Mouse (Mus musculus) spleen, adult 10 weeks (tissue): Measurements from ENCODE around the gene Ddrgk1. TPM values are rescaled to one million over a fixed set of nuclear protein-coding genes. Genes with fewer than 3 reads are reported as not detected.

Experiments
- polyA plus RNA-seq: library from polyadenylated mRNA; stranded (reverse); fragments of 350-450 nt; fragmentation: Illumina TruSeq; extraction: RNeasy Lipid Tissue Mini Kit (QIAGEN cat#74804); gene quantifications from one replicate; pipeline ENCODE4 v1.2.3, GENCODE M21; 2015; ENCODE audit warnings: low replicate concordance; ENCODE audit not compliant: insufficient read depth

The Ddrgk1 gene
- 52.3 TPM for polyA plus RNA-seq

GRCm38 (mm10) chr2:130664102-130664701, at the start of gene Ddrgk1:
Gene Ddrgk1 (minus strand): TSS chr2:130664659.

GRCm38 (mm10) chr2:130697153-130697810, 32.8 kb upstream of the Ddrgk1 start, which contains the start of gene Slc4a11:
Gene Slc4a11 (minus strand): TSS chr2:130697519.

GRCm38 (mm10) chr2:130667559-130667958, 3.1 kb upstream of the Ddrgk1 start, which contains the start of gene Itpa:
Gene Itpa (plus strand): TSS chr2:130667610.

GRCm38 (mm10) chr2:130642684-130643369, 21.6 kb downstream of the Ddrgk1 start, which contains the start of gene Lzts3:
Gene Lzts3 (minus strand): TSS chr2:130642803.

GRCm38 (mm10) chr2:130629839-130630203, 34.6 kb downstream of the Ddrgk1 start, which contains the start of the genes Fastkd5 and Ubox5:
Gene Fastkd5 (minus strand): TSS chr2:130630027.
Gene Ubox5 (minus strand): TSS chr2:130630038.

Other genes with a start within 250 kb of the Ddrgk1 start
- gene Vps16, start 240.3 kb downstream of the Ddrgk1 start, polyA plus RNA-seq = 139 TPM
- 14.9 TPM for gene Pced1a, start 240.0 kb downstream of the Ddrgk1 start, polyA plus RNA-seq
- gene Ptpra, start 214.4 kb downstream of the Ddrgk1 start, polyA plus RNA-seq = 83.7 TPM
- 21.7 TPM for gene Mrps26, start 100.9 kb downstream of the Ddrgk1 start, polyA plus RNA-seq
- gene Oxt, start 88.5 kb downstream of the Ddrgk1 start, polyA plus RNA-seq = not detected
- not detected for gene Avp, start 82.1 kb downstream of the Ddrgk1 start, polyA plus RNA-seq
- 12.5 TPM for gene Fastkd5, start 34.6 kb downstream of the Ddrgk1 start, polyA plus RNA-seq
- gene Ubox5, start 34.6 kb downstream of the Ddrgk1 start, polyA plus RNA-seq = 4.7 TPM
- 1.2 TPM for gene Lzts3, start 21.9 kb downstream of the Ddrgk1 start, polyA plus RNA-seq
- 31.9 TPM for gene Itpa, start 3.0 kb upstream of the Ddrgk1 start, polyA plus RNA-seq
- gene Slc4a11, start 32.9 kb upstream of the Ddrgk1 start, polyA plus RNA-seq = 2.5 TPM
- gene 4930402H24Rik, start 241.7 kb upstream of the Ddrgk1 start, polyA plus RNA-seq = 14.5 TPM
- 16.3 TPM for gene Atrn, start 241.8 kb upstream of the Ddrgk1 start, polyA plus RNA-seq